Mouse (Mus musculus) heart, embryonic 11.5 days (tissue): ENCODE data around the gene Xylt1. TPM values are rescaled to one million over a fixed set of nuclear protein-coding genes. Genes with fewer than 3 reads are reported as not detected.

Experiments used
- ATAC-seq: fragments of 200-750 bp; cut with Nextera tagmentation; replicated peaks from 2 replicates; pipeline ENCODE4 v1.8.0; 2017; ENCODE audit warnings: moderate library complexity; ENCODE audit not compliant: insufficient number of reproducible peaks, low FRiP score, low TSS enrichment
- H3K27ac ChIP-seq: fragments of 300-500 bp; sonication (generic); 2 replicates; pipeline ENCODE4 v1.5.1; 2014; ENCODE audit warnings: mild to moderate bottlenecking, low read depth, low read length
- H3K27me3 ChIP-seq: fragments of 300-500 bp; sonication (generic); 2 replicates; pipeline ENCODE4 v1.6.1; 2014; ENCODE audit warnings: mild to moderate bottlenecking, low read length, mixed read lengths; ENCODE audit not compliant: control insufficient read depth, insufficient read depth
- H3K36me3 ChIP-seq: fragments of 300-500 bp; sonication (generic); 2 replicates; pipeline ENCODE4 v1.6.1; 2014; ENCODE audit warnings: mild to moderate bottlenecking, low read length, moderate library complexity, mixed read lengths; ENCODE audit not compliant: control insufficient read depth, insufficient read depth
- H3K4me1 ChIP-seq: fragments of 300-500 bp; sonication (generic); 2 replicates; pipeline ENCODE4 v1.6.1; 2014; ENCODE audit warnings: low read length; ENCODE audit not compliant: control insufficient read depth, insufficient read depth
- H3K4me2 ChIP-seq: fragments of 300-500 bp; sonication (generic); 2 replicates; pipeline ENCODE4 v1.6.1; 2014; ENCODE audit warnings: mild to moderate bottlenecking, moderate library complexity
- H3K4me3 ChIP-seq: fragments of 300-500 bp; sonication (generic); 2 replicates; pipeline ENCODE4 v1.5.1; 2014; ENCODE audit warnings: low read depth, low read length
- H3K9ac ChIP-seq: fragments of 300-500 bp; sonication (generic); 2 replicates; pipeline ENCODE4 v1.6.1; 2014; ENCODE audit warnings: mild to moderate bottlenecking, low read depth, low read length, moderate library complexity
- H3K9me3 ChIP-seq: fragments of 300-500 bp; sonication (generic); replicated peaks from 2 replicates; pipeline ENCODE4 v1.6.1; 2016; ENCODE audit warnings: low read length; ENCODE audit not compliant: control insufficient read depth
- WGBS: fragments of 180-500 bp; shearing (Covaris S2); extraction: QIAGEN DNeasy Blood & Tissue Kit; methylation state at CpG from one replicate; pipeline ENCODE4 v1.1.7; 2014; ENCODE audit not compliant: insufficient replicate concordance; 5-methylcytosine and 5-hydroxymethylcytosine counted together
- polyA plus RNA-seq: library from polyadenylated mRNA; unstranded; fragments of >200 nt; fragmentation: Nextera tagmentation; extraction: Ambion mirVana; gene quantifications from 2 replicates; pipeline ENCODE4 v1.2.1, GENCODE M21; 2014

Xylt1 gene
- polyA plus RNA-seq, 1 experiment from 2014 or later: 1.8 TPM

DNA sequence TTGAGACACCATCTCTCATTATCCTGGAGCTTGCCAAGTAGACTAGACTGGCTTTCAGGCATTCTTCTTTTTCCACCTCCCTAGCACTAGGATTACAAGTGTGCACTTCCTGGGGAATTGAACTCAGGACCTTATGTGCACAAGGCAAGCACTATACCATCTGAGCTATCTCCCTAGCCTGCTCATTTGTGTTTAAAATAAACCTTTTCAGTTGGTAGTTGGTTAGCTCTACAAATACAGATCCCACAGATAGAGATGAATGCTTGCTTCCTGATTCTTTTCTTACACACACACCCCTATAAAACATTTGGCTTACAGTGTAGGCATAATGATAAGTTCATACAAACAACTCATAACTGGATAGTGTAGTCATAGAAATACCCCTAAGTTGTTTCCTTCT is 206.0 kb downstream of the Xylt1 start:
- Histone ChIP-seq H3K4me1 (no peaks in the 10 kb centered on the region), H3K27me3 (no peaks in the 10 kb centered on the region)

DNA sequence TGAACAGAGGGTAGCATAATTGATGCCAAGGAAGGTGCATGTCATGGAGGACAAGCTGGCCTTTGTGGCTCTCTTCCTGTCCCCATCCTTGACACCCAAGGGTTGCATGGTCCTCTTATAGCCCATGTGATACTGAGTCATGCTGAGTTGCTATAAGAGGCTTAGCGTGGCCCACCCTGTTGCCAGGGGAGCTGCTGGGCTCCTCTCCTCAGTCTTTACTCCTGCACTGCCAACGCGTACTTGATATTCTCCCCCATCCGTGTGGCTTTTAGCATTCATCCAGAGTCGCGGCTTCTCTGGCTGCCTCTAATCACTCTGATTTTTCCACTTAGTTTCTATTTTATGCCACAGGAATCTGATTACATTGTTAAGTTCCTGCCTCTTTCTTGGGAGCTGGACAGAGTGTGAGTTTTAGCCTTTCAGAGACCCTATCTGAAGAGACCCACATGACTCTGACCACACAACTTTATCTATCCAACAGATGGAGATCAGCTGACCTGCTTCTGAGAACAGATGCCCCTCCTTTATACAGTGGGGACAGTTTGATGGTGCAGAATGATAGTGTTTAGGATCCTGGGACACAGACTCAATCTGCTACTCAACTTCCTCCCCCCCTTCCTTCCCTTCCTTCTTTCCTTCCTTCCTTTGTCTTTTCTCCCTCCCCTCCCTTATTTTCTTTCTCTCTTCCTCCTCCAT is 206.6 kb downstream of the Xylt1 start:
- WGBS: 59% methylated on average over 6 of the region's 6 CpGs
- ATAC-seq: no peak

More for the DNA sequence above, 206.0 kb downstream of the Xylt1 start:
- Histone ChIP-seq H3K9ac (no peak overlapping the region), H3K9me3 (no peaks in the 10 kb centered on the region), H3K4me2 (no peak overlapping the region), H3K27ac (no peak overlapping the region), H3K36me3 (no peaks in the 10 kb centered on the region), H3K4me3 (no peak overlapping the region)
- ATAC-seq: no peak

DNA sequence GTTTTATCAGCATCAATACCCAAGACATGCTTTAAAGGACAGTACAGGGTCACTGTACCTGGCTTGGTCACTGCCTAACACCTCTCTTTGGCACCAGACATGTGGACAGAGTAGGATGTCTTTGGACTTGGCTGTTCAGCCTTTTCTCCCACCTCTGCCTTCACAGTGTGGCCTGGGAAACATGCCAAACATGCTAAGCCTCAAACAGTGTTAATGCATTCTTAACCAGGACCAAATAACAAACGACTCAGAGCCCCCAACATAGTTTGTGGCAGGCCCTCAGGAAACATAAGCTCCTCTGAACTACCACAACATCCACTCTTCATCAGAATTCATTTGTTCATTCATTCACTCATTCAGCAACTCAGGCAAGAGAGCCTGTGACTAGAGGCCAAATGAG is 207.6 kb downstream of the Xylt1 start:
- Histone ChIP-seq H3K4me1 (no peaks in the 10 kb centered on the region), H3K27me3 (no peaks in the 10 kb centered on the region), H3K4me2 (no peak overlapping the region), H3K27ac (no peak overlapping the region), H3K4me3 (no peak overlapping the region), H3K36me3 (no peaks in the 10 kb centered on the region), H3K9ac (no peak overlapping the region), H3K9me3 (no peaks in the 10 kb centered on the region)
- 50% methylated on average over 1 of the region's 1 CpGs for WGBS
- no peak for ATAC-seq

More for the DNA sequence above, 206.6 kb downstream of the Xylt1 start:
- H3K4me3 ChIP-seq: no peak overlapping the region
- no peak overlapping the region for H3K27ac ChIP-seq
- no peaks in the 10 kb centered on the region for H3K9me3 ChIP-seq
- H3K27me3 ChIP-seq: no peaks in the 10 kb centered on the region
- no peak overlapping the region for H3K9ac ChIP-seq
- no peaks in the 10 kb centered on the region for H3K4me1 ChIP-seq
- no peaks in the 10 kb centered on the region for H3K36me3 ChIP-seq
- H3K4me2 ChIP-seq: no peak overlapping the region

DNA sequence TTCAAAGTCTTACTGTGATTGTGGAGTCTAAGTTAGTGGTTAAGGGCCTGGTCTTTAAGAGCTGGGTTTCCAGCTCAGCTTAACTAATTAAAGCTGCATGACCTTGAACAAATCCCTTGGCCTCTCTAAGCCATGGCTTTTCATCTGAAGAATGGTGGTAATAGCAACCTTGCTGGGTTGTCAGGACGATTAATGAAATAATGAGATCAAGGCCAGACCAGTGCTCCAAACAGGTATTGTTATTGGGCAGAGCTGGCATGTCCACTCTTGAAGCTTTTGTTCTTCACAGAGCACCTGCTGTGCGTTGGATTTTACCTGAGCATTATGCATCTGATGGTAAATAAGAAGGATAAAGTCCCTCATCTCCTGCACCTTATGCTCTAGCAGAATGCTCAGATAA is 208.6 kb downstream of the Xylt1 start:
- WGBS: 77% methylated on average over 2 of the region's 2 CpGs
- no peak for ATAC-seq
- Histone ChIP-seq H3K36me3 (no peaks in the 10 kb centered on the region), H3K4me3 (no peak overlapping the region), H3K27me3 (no peaks in the 10 kb centered on the region), H3K9me3 (no peaks in the 10 kb centered on the region), H3K9ac (no peak overlapping the region), H3K4me2 (no peak overlapping the region), H3K4me1 (no peaks in the 10 kb centered on the region), H3K27ac (no peak overlapping the region)

DNA sequence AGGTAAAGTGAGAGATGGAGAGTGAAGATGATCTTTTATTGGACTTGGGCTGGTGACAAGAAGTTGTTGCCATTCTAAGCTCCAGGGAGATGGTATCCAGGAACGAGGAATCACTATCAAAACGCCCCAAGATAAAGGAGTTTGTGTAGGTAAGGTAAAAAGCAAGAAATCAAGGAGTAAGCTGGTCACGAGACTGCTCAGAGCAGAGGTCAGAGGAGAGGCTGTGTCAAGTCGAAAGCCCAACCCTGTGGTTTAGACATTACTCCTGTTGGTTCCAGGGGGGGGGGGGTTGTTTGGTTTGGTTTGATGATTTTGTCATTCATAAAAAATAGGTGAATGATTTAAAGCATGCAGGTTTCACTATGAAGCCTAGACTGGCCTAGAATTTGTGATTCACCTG is 209.0 kb downstream of the Xylt1 start:
- Histone ChIP-seq H3K36me3 (no peaks in the 10 kb centered on the region), H3K9me3 (no peaks in the 10 kb centered on the region), H3K27ac (no peak overlapping the region), H3K4me1 (no peaks in the 10 kb centered on the region), H3K9ac (no peak overlapping the region), H3K4me2 (no peak overlapping the region), H3K4me3 (no peak overlapping the region), H3K27me3 (no peaks in the 10 kb centered on the region)
- ATAC-seq: no peak
- WGBS: 85% methylated on average over 4 of the region's 4 CpGs

DNA sequence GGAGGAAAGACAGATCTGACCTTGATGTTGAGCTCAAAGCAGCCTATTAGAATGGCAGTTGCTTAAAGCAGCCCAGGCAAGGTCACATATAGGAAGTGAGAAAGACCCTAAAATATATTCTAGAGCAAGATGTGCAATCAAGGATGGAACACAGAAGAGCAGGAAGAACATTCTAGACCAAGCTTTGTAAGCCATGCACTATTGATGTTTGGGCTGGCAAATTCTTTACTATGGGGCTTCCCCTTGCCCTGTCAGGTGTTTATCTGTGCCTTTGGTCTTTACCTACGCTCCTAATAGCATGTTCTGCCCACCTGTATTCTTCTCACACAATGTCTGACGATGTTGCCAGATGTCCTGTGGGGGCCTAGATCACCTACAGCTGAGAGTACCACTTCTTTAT is 213.4 kb downstream of the Xylt1 start:
- H3K36me3 ChIP-seq: no peaks in the 10 kb centered on the region
- no peak overlapping the region for H3K9ac ChIP-seq
- no peak for ATAC-seq
- H3K4me3 ChIP-seq: no peak overlapping the region
- H3K9me3 ChIP-seq: no peaks in the 10 kb centered on the region
- H3K27me3 ChIP-seq: no peaks in the 10 kb centered on the region
- H3K27ac ChIP-seq: no peak overlapping the region
- no peaks in the 10 kb centered on the region for H3K4me1 ChIP-seq
- WGBS: 80% methylated on average over 2 of the region's 2 CpGs
- no peak overlapping the region for H3K4me2 ChIP-seq

DNA sequence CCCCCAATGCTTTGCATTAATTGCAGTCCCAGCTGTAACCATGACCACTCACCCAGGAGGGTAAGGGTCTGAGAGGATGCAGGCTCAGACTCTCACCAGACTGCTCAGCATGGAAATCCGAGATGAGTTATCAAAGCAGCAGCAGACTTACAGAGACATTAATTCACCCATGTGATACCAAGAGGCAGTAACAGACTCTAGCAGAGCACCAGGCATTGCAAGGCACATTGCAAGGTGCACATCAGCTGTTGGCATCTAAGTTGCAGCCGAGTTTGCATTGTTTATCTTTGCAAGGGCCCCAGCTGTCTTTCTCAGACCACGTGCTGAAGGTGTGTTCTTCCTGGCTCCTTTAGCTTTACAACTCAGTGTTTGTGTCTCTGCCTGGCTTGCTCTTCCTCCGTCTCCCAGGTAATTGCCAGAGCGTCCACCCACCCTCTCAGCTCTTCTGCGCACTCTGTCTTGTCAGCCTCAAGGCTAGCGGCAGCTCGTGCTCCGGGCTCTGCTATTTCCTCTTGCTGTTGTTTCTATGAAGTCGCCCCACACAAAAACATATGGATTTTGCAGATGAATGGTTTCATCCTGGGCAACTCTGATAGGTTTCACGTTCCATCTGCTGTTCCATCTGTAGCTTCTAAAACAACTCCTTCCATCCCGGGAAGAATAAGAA is 214.4 kb downstream of the Xylt1 start:
- ATAC-seq: no peak
- H3K36me3 ChIP-seq: no peaks in the 10 kb centered on the region
- no peaks in the 10 kb centered on the region for H3K9me3 ChIP-seq
- H3K9ac ChIP-seq: no peak overlapping the region
- no peak overlapping the region for H3K4me2 ChIP-seq
- 76% methylated on average over 12 of the region's 12 CpGs for WGBS
- no peak overlapping the region for H3K27ac ChIP-seq
- no peaks in the 10 kb centered on the region for H3K4me1 ChIP-seq
- H3K4me3 ChIP-seq: no peak overlapping the region
- no peaks in the 10 kb centered on the region for H3K27me3 ChIP-seq

DNA sequence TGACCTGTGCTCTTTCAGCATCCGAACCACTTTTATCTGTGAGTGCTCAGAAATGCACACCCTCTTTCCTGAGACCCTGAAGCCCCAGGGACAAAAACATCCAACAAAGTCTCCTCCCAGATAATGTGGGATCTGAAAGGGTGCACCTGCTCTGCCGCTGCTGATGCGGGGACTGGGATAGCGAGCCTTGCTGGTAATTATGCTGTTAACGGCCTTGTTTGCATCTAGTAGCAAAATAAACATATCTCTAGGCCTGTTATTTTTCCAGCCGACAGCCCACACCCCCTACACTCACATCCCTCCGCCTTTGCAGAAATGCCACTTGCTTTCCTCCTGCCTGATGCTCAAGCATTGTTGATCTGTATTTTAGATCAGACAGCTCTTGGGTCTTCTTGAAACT is 219.7 kb downstream of the Xylt1 start:
- ATAC-seq: no peak

DNA sequence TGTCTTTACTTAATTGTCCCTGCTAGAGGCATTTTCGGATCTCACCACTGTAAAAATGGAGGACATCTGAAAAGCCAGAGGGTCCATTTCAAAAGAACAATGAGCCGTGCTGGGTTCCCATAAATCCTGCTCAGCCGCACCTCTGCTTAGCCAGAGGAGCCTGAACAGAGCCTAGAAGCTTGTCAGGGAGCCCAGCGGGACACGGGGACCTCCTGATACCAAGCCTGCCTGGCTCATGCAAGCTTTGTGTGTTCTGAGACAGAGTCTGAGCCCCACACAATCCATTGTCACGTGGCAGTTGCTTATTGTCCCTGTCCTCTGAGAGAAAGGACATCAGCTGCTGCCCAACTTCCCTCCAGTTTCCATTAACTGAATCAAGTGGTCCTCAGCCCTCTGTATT is 229.7 kb downstream of the Xylt1 start:
- Histone ChIP-seq H3K36me3 (no peaks in the 10 kb centered on the region), H3K4me3 (no peak overlapping the region), H3K4me2 (no peak overlapping the region), H3K9ac (no peak overlapping the region), H3K4me1 (no peaks in the 10 kb centered on the region), H3K27ac (no peak overlapping the region), H3K9me3 (no peaks in the 10 kb centered on the region), H3K27me3 (no peaks in the 10 kb centered on the region)
- ATAC-seq: no peak
- 78% methylated on average over 6 of the region's 6 CpGs for WGBS

More for the DNA sequence above, 219.7 kb downstream of the Xylt1 start:
- no peaks in the 10 kb centered on the region for H3K27me3 ChIP-seq
- H3K27ac ChIP-seq: no peak overlapping the region
- no peak overlapping the region for H3K4me2 ChIP-seq
- no peaks in the 10 kb centered on the region for H3K9me3 ChIP-seq
- H3K9ac ChIP-seq: no peak overlapping the region
- H3K4me1 ChIP-seq: no peaks in the 10 kb centered on the region
- H3K4me3 ChIP-seq: no peak overlapping the region
- no peaks in the 10 kb centered on the region for H3K36me3 ChIP-seq
- WGBS: 47% methylated on average over 7 of the region's 7 CpGs
